Mouse (Mus musculus) heart, embryonic 12.5 days (tissue): ENCODE results near the gene Chd8. TPM values are rescaled to one million over a fixed set of nuclear protein-coding genes. Genes with fewer than 3 reads are reported as not detected.
"Not testable (repeated sequence)": the region's sequence is repeated elsewhere in the genome, so short reads cannot be mapped to it uniquely, and the experiment has no call there.

Experiments used
- ATAC-seq: fragments of 200-750 bp; cut with Nextera tagmentation; 2 replicates; pipeline ENCODE4 v1.8.0; 2017; ENCODE audit warnings: moderate TSS enrichment, moderate library complexity; ENCODE audit not compliant: insufficient number of reproducible peaks, low FRiP score
- H3K27ac ChIP-seq: fragments of 300-500 bp; sonication (generic); 2 replicates; pipeline ENCODE4 v1.5.1; 2016; ENCODE audit warnings: mild to moderate bottlenecking, moderate library complexity; ENCODE audit not compliant: poor library complexity, severe bottlenecking
- H3K27me3 ChIP-seq: fragments of 300-500 bp; sonication (generic); replicated peaks from 2 replicates; pipeline ENCODE4 v1.6.1; 2016; ENCODE audit warnings: mild to moderate bottlenecking, moderate library complexity
- H3K36me3 ChIP-seq: fragments of 300-500 bp; sonication (generic); 2 replicates; pipeline ENCODE4 v1.6.1; 2016; ENCODE audit warnings: mild to moderate bottlenecking, moderate library complexity
- H3K4me1 ChIP-seq: fragments of 300-500 bp; sonication (generic); replicated peaks from 2 replicates; pipeline ENCODE4 v1.6.1; 2016; ENCODE audit warnings: mild to moderate bottlenecking
- H3K4me2 ChIP-seq: fragments of 300-500 bp; sonication (generic); 2 replicates; pipeline ENCODE4 v1.6.1; 2016; ENCODE audit warnings: mild to moderate bottlenecking, moderate library complexity
- H3K4me3 ChIP-seq: fragments of 300-500 bp; sonication (generic); 2 replicates; pipeline ENCODE4 v1.5.1; 2016; ENCODE audit warnings: mild to moderate bottlenecking
- H3K9ac ChIP-seq: fragments of 300-500 bp; sonication (generic); 2 replicates; pipeline ENCODE4 v1.6.1; 2016; ENCODE audit warnings: mild to moderate bottlenecking, moderate library complexity
- H3K9me3 ChIP-seq: fragments of 300-500 bp; sonication (generic); replicated peaks from 2 replicates; pipeline ENCODE4 v1.6.1; 2016; ENCODE audit warnings: mild to moderate bottlenecking, moderate library complexity
- WGBS: fragments of 180-500 bp; shearing (Covaris S2); methylation state at CpG from one replicate; pipeline ENCODE4 v1.1.7; 2016; 5-methylcytosine and 5-hydroxymethylcytosine counted together
- polyA plus RNA-seq: library from polyadenylated mRNA; unstranded; fragments of >200 nt; fragmentation: Nextera tagmentation; extraction: Ambion mirVana; gene quantifications from 2 replicates; pipeline ENCODE4 v1.2.1, GENCODE M21; 2016

Chd8 gene
- polyA plus RNA-seq, result 35.0 and 36.0 TPM in 2 replicates

- H3K4me1 ChIP-seq, result peaks cover 10% of the 10 kb centered on the region
- H3K4me2 ChIP-seq, result peak within 1 kb of the TSS; percentile 73
- H3K4me3 ChIP-seq, result peak within 1 kb of the TSS; percentile 79
- H3K36me3 ChIP-seq, result 0 out of 2 replicates have a peak, but pooled peaks cover 2% of the 10 kb centered on the region
- peak within 1 kb of the TSS; percentile 95 for H3K27ac ChIP-seq
- peak within 1 kb of the TSS; percentile 93 for H3K9ac ChIP-seq
- under 1% methylated on average over 54 of the region's 54 CpGs for WGBS
- peak; percentile 100 for ATAC-seq
- no peaks in the 10 kb centered on the region for H3K9me3 ChIP-seq
- H3K27me3 ChIP-seq, result no peaks in the 10 kb centered on the region
These were observed at the start of gene Chd8 for GRCm38 (mm10) chr14:52257484-52258213. Gene Chd8 (minus strand): TSS chr14:52257780.

GRCm38 (mm10) chr14:52306100-52306499 lies 48.5 kb upstream of the Chd8 start:
- WGBS, result 94% methylated on average over 2 of the region's 2 CpGs
- H3K4me1 ChIP-seq, result peaks cover 5% of the 10 kb centered on the region
- no peaks in the 10 kb centered on the region for H3K9me3 ChIP-seq
- no peak for ATAC-seq
- H3K36me3 ChIP-seq, result peaks cover 14% of the 10 kb centered on the region
- no peak overlapping the region for H3K4me2 ChIP-seq
- no peaks in the 10 kb centered on the region for H3K27me3 ChIP-seq
- H3K9ac ChIP-seq, result no peak overlapping the region
- no peak overlapping the region for H3K27ac ChIP-seq
- no peak overlapping the region for H3K4me3 ChIP-seq

- ATAC-seq, result peak; percentile 91
These were observed 47.2 kb upstream of the Chd8 start, which contains the start of gene Mettl3 for GRCm38 (mm10) chr14:52304644-52305271. Gene Mettl3 (minus strand): TSS chr14:52305128.

GRCm38 (mm10) chr14:52303517-52303916 lies 45.9 kb upstream of the Chd8 start:
- ATAC-seq, H3K4me2 ChIP-seq: not testable (repeated sequence)
- WGBS, result 89% methylated on average over 3 of the region's 3 CpGs

More at GRCm38 (mm10) chr14:52304644-52305271, 47.2 kb upstream of the Chd8 start, which contains the start of gene Mettl3:
- no peaks in the 10 kb centered on the region for H3K9me3 ChIP-seq
- peak within 1 kb of the TSS; percentile 71 for H3K9ac ChIP-seq
- H3K27me3 ChIP-seq, result no peaks in the 10 kb centered on the region
- peak within 1 kb of the TSS; percentile 66 for H3K4me3 ChIP-seq
- H3K36me3 ChIP-seq, result peaks cover 14% of the 10 kb centered on the region
- peak within 1 kb of the TSS; percentile 79 for H3K27ac ChIP-seq
- H3K4me1 ChIP-seq, result peaks cover 5% of the 10 kb centered on the region
- peak within 1 kb of the TSS; percentile 89 for H3K4me2 ChIP-seq
- WGBS, result under 1% methylated on average over 45 of the region's 46 CpGs

GRCm38 (mm10) chr14:52295558-52296264 lies 38.1 kb upstream of the Chd8 start:
- peaks cover 85% of the 10 kb centered on the region for H3K36me3 ChIP-seq
- no peak overlapping the region for H3K4me3 ChIP-seq
- 68% methylated on average over 6 of the region's 6 CpGs for WGBS
- no peaks in the 10 kb centered on the region for H3K4me1 ChIP-seq
- no peak overlapping the region for H3K27ac ChIP-seq
- H3K27me3 ChIP-seq, result no peaks in the 10 kb centered on the region
- no peaks in the 10 kb centered on the region for H3K9me3 ChIP-seq
- no peak for ATAC-seq
- H3K9ac ChIP-seq, result no peak overlapping the region
- no peak overlapping the region for H3K4me2 ChIP-seq

More at GRCm38 (mm10) chr14:52303517-52303916, 45.9 kb upstream of the Chd8 start:
- not testable (repeated sequence) for H3K9me3 ChIP-seq, H3K4me3 ChIP-seq, H3K9ac ChIP-seq, H3K27me3 ChIP-seq, H3K27ac ChIP-seq, H3K4me1 ChIP-seq
- H3K36me3 ChIP-seq, result peaks cover 18% of the 10 kb centered on the region

- ATAC-seq, result no peak
- H3K27me3 ChIP-seq, result no peaks in the 10 kb centered on the region
- peaks cover 13% of the 10 kb centered on the region for H3K4me1 ChIP-seq
- no peak overlapping the region for H3K9ac ChIP-seq
- no peak overlapping the region for H3K4me3 ChIP-seq
- no peaks in the 10 kb centered on the region for H3K9me3 ChIP-seq
- no peak overlapping the region for H3K27ac ChIP-seq
- H3K36me3 ChIP-seq, result peaks cover 36% of the 10 kb centered on the region
- no peak overlapping the region for H3K4me2 ChIP-seq
- 67% methylated on average over 3 of the region's 3 CpGs for WGBS
These were observed 26.6 kb upstream of the Chd8 start for GRCm38 (mm10) chr14:52284191-52284590.

- no peak overlapping the region for H3K4me3 ChIP-seq
- H3K27me3 ChIP-seq, result no peaks in the 10 kb centered on the region
- H3K27ac ChIP-seq, result no peak overlapping the region
- H3K36me3 ChIP-seq, result peaks cover 30% of the 10 kb centered on the region
- no peak overlapping the region for H3K4me2 ChIP-seq
- peaks cover 13% of the 10 kb centered on the region for H3K4me1 ChIP-seq
- H3K9me3 ChIP-seq, result no peaks in the 10 kb centered on the region
- no peak overlapping the region for H3K9ac ChIP-seq
- no peak for ATAC-seq
- 92% methylated on average over 5 of the region's 5 CpGs for WGBS
These were observed 26.0 kb upstream of the Chd8 start for GRCm38 (mm10) chr14:52283629-52284028.

GRCm38 (mm10) chr14:52279747-52280120 lies 22.2 kb upstream of the Chd8 start:
- peak overlapping the region; percentile 77 for H3K27ac ChIP-seq
- peak; percentile 55 for ATAC-seq
- no peaks in the 10 kb centered on the region for H3K9me3 ChIP-seq
- H3K4me3 ChIP-seq, result peak overlapping the region; percentile 99
- H3K4me1 ChIP-seq, result peaks cover 16% of the 10 kb centered on the region
- H3K36me3 ChIP-seq, result peaks cover 12% of the 10 kb centered on the region
- H3K27me3 ChIP-seq, result no peaks in the 10 kb centered on the region
- H3K4me2 ChIP-seq, result peak overlapping the region; percentile 83
- peak overlapping the region; percentile 95 for H3K9ac ChIP-seq
- WGBS, result under 1% methylated on average over 21 of the region's 21 CpGs

GRCm38 (mm10) chr14:52278932-52279746 lies 21.6 kb upstream of the Chd8 start, which contains the start of the genes Tox4 and Rab2b:
Gene Tox4 (plus strand): TSS chr14:52279146.
Gene Rab2b (minus strand): TSS chr14:52279545.
- peak within 1 kb of the TSS; percentile 83 for H3K4me2 ChIP-seq
- under 1% methylated on average over 66 of the region's 66 CpGs for WGBS
- peak; percentile 95 for ATAC-seq
- H3K4me3 ChIP-seq, result peak within 1 kb of the TSS; percentile 99
- H3K4me1 ChIP-seq, result peaks cover 15% of the 10 kb centered on the region
- no peaks in the 10 kb centered on the region for H3K27me3 ChIP-seq
- H3K9ac ChIP-seq, result peak within 1 kb of the TSS; percentile 95
- H3K36me3 ChIP-seq, result peaks cover 17% of the 10 kb centered on the region
- no peaks in the 10 kb centered on the region for H3K9me3 ChIP-seq
- peak within 1 kb of the TSS; percentile 77 for H3K27ac ChIP-seq

- WGBS, result 85% methylated on average over 4 of the region's 4 CpGs
- Histone ChIP-seq H3K9ac (no peak overlapping the region), H3K9me3 (no peaks in the 10 kb centered on the region), H3K36me3 (peaks cover 23% of the 10 kb centered on the region), H3K4me2 (no peak overlapping the region), H3K27me3 (no peaks in the 10 kb centered on the region), H3K4me1 (peaks cover 10% of the 10 kb centered on the region), H3K4me3 (no peak overlapping the region), H3K27ac (no peak overlapping the region)
- no peak for ATAC-seq
These were observed 19.6 kb upstream of the Chd8 start for GRCm38 (mm10) chr14:52277210-52277609.
